Mouse (Mus musculus) neutrophil, adult 5-6 weeks (primary cell): ENCODE measurements around the gene D6Ertd527e. TPM values are rescaled to one million over a fixed set of nuclear protein-coding genes. Genes with fewer than 3 reads are reported as not detected.

Source experiments
- ATAC-seq: fragments of 151-379, 151-347 bp; 2 replicates; pipeline ENCODE4 v1.8.0; 2017; ENCODE audit warnings: mild to moderate bottlenecking, moderate TSS enrichment; ENCODE audit not compliant: insufficient number of reproducible peaks, poor library complexity, low FRiP score, severe bottlenecking; ENCODE audit errors: extremely low read depth
- total RNA-seq: library from RNA; stranded (forward); fragments of 200-1000 nt; gene quantifications from 2 replicates; pipeline ENCODE4 v1.2.3, GENCODE M21; 2017

D6Ertd527e gene
- total RNA-seq, 1 experiment from 2014 or later = 0.47 TPM

DNA sequence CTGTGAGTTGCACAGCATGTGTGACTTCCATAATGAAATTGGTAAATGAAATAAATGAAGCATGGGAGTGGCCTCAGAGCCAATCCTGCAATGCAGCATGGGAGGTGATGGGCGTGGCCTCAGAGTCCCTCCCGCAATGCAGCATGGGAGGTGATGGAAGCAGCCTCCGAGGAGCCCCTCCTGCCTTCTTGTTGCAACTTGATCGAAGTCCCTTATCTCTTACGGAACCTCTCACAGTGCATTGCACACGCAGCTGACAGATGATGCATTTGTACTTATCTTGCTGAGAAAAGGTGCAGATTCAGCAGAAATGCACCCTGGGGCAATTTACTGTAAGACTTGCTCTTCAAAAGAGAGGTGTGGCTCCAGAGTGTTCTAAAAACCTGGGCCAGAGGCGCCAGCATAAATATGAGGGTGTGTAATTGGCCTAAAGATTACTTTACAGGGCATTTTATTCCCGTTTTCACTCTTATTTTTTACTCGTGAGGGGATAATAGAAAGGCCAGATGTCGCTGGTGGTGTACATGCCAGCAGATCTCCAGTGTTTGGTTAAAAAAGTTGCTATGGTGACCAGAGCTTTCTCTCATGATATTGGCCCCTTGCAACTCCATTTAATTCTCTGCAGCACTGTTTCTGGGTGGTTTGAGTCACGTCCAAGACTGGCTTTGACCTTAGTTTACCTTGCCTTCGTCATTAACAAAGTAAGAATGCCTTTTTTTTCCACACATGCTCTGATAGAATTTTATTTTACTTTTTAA lies 35.4 kb downstream of the D6Ertd527e start:
- ATAC-seq = no peak

DNA sequence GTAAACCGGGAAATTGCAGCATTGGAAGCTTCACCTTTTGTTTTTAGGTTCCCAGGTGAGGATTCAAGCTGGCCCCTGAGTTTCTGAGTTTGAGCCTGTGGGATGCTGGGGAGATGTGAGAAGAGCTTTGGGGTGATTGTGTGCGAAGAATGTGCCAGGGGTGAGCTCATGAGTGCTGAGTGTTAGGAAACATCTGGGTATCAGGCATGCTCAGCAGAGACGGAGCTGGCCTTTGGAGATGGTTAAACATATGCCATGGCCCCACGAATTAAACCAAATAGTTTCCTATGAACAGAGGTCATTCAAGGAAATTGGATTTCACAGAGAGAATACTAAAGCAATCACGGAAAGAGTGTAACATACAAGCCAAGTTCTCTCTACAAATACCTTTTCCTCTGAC lies 37.7 kb downstream of the D6Ertd527e start:
- ATAC-seq = no peak

DNA sequence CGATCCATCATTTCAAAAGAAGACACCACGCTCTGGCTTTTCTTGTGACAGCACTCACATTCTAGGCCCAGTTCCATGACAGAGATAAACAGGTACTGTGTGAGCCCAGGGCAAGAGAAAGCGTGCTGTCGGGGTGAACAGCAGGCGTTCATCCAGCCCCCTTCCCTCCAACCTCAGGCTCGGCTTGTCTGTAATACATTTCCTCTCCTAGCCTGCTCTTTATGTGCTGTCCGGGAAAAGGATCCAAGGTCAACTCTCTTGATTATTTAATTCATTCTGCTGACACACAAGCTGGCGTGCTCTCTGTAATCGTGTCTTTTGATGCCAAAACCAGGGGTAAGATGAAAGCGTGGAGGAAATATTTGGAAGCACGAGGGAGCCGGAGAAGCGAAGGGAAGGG lies 39.0 kb downstream of the D6Ertd527e start:
- no peak for ATAC-seq

DNA sequence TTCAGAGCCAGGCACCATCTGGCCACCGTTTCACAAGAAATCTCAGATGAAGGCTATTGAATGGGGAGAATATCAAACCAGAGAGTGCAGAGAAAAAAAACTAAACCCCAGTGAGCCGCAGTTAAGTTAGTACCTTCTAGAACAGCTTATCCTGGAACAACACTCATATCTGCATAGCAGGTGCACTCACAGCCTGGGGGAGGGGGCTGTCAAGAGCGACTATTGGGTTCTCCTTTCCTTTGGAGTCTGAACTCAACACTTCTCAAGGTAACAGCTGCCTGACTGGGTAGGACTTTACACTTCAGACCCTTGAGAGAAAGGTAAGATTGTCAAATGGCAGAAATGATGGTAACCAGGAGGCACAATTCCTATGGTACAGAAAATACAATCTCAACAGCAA lies 43.4 kb downstream of the D6Ertd527e start:
- ATAC-seq = no peak

DNA sequence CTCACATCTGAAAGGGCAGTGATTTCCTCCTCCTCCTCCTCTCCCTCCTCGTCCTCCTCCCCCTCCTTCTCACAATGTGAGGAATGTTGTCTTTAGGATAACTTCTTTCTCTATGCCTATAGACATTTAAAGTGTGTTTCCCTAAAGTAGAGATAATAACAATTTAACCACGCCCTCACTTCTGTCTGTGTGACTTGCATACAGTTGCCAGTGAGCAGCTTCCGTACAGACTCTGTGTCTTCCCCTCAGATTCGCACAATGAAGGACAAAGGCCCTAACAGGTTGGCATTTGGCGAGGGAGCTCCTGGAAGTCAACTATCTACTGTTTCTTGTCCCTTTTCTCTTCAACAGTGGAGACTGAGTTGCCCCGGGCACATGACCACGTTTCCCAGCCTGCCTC lies 45.9 kb downstream of the D6Ertd527e start:
- ATAC-seq = no peak

DNA sequence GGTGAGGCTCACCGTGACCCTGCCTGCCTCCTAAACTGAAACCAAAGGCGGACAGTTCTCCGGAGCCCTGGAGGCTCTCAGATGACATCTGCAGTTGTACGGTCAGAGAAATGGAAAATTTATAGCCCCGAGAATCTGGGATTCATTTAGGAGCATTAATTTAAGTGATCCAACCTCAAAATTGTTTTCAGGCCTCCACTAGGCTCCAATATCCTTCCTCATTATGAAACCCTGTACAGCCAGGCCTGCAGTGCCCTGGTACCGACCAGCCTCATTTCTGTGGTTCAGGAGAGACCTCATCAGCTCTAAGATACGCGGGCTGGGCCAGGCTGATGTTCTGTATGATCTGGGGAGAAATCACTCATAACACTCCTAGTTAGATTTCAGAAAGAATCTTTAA lies 46.9 kb downstream of the D6Ertd527e start:
- ATAC-seq = no peak

DNA sequence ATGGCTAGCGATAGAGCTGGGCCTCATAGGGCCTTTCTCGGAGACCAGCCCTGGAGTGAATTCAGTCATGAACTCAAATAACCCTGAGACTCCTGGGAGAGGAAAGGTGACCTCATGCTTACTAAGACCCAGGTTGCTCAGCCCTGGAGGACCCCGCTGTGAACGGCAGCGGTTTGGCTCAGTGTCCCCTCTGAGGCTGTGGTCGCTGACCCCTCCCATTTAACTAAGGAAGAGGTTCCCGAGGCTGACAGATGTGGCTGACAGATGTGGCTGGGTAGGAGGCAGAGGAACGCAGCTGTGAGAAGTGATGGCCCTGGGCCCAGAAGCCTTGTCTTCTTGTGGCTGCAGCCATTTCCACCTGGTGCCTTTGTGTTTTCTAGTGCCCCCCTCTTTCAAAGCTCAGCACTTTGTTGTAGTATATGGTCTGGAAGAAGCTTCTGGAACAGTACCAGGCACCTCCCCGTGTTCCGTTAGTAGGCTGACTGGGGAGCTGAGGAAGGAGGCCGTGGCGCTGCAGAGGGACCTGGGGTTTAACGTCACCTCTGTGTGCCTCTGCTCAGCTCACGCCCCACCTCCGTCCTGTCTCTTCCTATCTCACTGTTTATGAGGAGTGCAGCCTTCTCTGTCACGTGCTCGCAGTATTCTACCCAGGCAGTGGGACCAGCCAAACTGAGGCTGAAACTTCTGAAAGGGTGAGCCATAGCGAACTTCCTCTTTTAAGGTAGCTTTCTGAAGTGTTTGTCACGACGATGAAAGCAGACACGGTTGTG lies 48.1 kb downstream of the D6Ertd527e start:
- peak; percentile 93 for ATAC-seq

DNA sequence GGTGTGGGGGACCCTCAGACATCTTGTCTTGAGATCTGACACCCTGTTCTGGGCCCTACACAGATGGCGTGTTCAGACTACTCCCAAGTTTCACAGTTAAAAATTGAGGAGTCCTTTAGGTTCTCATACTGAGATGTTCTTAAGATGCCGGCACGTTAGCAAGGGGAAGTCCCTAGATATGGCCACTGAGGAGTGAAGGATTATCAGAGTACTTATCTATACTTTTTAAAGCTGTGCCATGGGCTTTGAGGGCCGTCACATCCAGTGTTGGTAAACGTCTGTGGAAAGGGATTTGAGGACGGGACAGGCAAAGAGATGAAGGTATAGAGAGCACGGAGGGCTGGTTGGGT lies 48.7 kb downstream of the D6Ertd527e start:
- ATAC-seq = no peak

DNA sequence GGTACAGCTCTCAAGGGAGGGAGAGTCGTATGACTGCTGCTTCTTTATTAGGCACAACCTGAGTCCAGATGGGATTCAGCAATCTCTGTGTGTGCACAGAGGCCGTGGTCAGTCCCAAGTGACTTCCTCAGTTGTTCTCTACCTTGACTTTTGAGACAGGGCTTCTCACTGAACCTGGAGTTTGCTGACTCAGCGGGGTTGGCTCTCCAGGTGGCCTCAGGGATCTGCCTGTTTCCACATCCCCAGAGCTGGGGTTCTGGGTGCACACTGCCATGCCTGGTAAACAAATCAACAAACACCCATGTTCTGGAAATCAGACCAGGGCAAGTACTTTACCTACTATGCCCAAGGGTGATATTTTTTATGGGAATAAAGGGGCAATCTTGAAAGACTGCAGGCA lies 49.3 kb downstream of the D6Ertd527e start:
- ATAC-seq = no peak

DNA sequence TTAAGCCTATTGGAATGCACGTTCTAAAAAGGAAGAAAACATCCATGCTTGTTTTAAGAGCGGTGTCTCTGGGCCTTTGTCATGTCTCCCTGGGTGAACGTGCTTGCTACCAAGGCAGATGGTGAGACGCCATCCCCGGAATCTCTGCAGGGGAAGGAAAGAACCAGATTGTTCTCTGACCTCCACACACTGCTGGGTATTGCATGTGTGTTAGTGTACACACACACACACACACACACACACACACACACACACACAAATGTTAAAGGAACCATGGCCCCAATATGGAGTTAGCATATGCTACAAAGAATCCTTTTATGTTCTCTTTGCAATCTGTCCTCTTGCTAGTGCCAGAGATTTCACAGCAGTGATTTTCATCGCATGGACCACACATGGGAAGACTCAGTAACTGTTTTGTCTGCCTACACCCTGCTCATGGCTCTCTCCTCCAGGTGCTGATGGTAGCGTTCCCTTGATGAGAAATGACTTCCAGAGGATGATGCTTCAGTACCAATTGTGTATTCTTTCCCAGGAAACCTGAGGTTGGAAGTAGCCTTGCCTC lies 53.6 kb downstream of the D6Ertd527e start:
- ATAC-seq = no peak

DNA sequence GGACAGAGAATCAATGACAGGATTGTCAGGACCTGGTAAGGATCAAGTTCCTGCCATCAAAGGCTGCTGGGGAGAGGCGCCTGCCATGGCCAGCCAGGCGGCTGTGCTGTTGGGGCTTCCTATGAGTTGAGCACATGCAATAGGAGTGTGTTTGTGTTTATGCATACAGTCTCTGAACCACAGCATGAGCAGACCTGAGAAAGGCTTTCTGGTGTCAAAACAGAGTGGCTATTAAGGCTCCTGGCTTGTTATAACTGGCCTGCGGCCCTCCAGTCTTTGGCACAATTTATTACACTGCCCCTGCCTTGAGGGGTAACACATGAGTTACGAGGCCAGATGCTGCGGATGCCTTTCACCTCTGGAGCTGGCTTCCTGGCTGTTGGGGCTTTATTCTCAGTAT lies 55.6 kb downstream of the D6Ertd527e start:
- ATAC-seq = no peak

DNA sequence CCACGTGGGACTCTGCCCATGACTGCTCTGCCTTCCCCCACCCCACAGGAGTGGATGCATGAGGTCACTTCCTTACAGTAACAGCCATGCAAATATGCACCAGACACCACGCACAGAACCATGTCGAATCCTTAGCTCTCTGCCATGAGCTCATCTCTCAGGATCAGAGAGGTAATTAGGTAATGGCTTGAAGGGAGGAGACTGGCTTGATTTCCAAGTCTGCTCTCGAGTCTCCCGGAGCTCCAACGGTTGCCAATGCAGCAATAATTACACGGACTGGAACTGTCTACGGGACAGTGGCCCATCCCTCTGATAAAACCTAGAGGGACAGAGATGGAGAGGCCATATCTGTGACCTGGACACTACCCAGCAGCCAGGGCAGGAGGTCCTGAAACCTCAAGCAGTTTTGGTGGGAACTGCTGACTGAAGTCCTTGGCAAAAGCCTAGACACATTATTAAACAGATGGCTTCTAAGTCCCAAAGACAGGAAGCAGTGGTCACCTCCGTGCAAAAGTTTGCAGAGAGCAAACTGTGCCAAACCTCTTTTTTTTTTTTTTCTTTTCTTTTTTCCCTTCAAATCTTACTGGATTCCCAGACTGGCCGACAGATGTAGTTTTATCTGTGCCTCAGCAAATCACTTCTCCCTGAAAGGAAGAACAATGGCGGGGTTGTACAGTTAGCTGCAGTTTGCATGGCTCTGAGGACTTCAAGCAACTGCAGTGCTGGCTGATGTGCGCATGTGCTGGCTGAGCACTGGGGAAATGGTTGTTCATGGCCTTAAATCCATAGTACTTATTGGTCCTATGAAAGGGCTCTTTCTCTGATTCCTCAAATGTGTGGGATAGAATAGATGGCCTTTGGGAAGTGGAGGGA lies 57.1 kb downstream of the D6Ertd527e start:
- peak; percentile 69 for ATAC-seq

Other genes with a start within 250 kb of the D6Ertd527e start
- gene Nfu1, start 95.5 kb upstream of the D6Ertd527e start, total RNA-seq = 44.0 and 47.8 TPM in 2 replicates
- 24.4 and 24.9 TPM in 2 replicates for gene Gfpt1, start 61.9 kb upstream of the D6Ertd527e start, total RNA-seq
- not detected in 2 replicates for gene Antxr1, start 231.1 kb downstream of the D6Ertd527e start, total RNA-seq
- gene Gkn1, start 246.2 kb downstream of the D6Ertd527e start, total RNA-seq = not detected in 2 replicates